Mouse (Mus musculus) heart, embryonic 13.5 days (tissue): ENCODE results near the gene Lnx2. TPM values are rescaled to one million over a fixed set of nuclear protein-coding genes. Genes with fewer than 3 reads are reported as not detected.

Source experiments
- ATAC-seq: fragments of 200-750 bp; cut with Nextera tagmentation; 2 replicates; pipeline ENCODE4 v1.8.0; 2017; ENCODE audit warnings: moderate TSS enrichment; ENCODE audit not compliant: insufficient number of reproducible peaks, low FRiP score, low TSS enrichment; ENCODE audit errors: extremely low read depth
- H3K27ac ChIP-seq: fragments of 300-500 bp; sonication (generic); replicated peaks from 2 replicates; pipeline ENCODE4 v1.5.1; 2015; ENCODE audit warnings: moderate library complexity, mild to moderate bottlenecking, inconsistent platforms
- H3K27me3 ChIP-seq: fragments of 300-500 bp; sonication (generic); replicated peaks from 2 replicates; pipeline ENCODE4 v1.6.1; 2015; ENCODE audit warnings: mild to moderate bottlenecking, inconsistent platforms
- H3K36me3 ChIP-seq: fragments of 300-500 bp; sonication (generic); 2 replicates; pipeline ENCODE4 v1.6.1; 2015; ENCODE audit warnings: mild to moderate bottlenecking, inconsistent platforms
- H3K4me1 ChIP-seq: fragments of 300-500 bp; sonication (generic); 2 replicates; pipeline ENCODE4 v1.6.1; 2015; ENCODE audit warnings: inconsistent platforms
- H3K4me2 ChIP-seq: fragments of 300-500 bp; sonication (generic); 2 replicates; pipeline ENCODE4 v1.6.1; 2015; ENCODE audit warnings: inconsistent platforms, mild to moderate bottlenecking, moderate library complexity
- H3K4me3 ChIP-seq: fragments of 300-500 bp; sonication (generic); 2 replicates; pipeline ENCODE4 v1.5.1; 2015; ENCODE audit warnings: moderate library complexity, mild to moderate bottlenecking, inconsistent platforms
- H3K9ac ChIP-seq: fragments of 300-500 bp; sonication (generic); 2 replicates; pipeline ENCODE4 v1.6.1; 2015; ENCODE audit warnings: inconsistent platforms, mild to moderate bottlenecking, moderate library complexity
- H3K9me3 ChIP-seq: fragments of 300-500 bp; sonication (generic); 2 replicates; pipeline ENCODE4 v1.6.1; 2016; ENCODE audit warnings: inconsistent platforms
- WGBS: fragments of 180-500 bp; shearing (Covaris S2); methylation state at CpG from one replicate; pipeline ENCODE4 v1.1.7; 2015; ENCODE audit warnings: mixed read lengths; 5-methylcytosine and 5-hydroxymethylcytosine counted together
- polyA plus RNA-seq: library from polyadenylated mRNA; unstranded; fragments of >200 nt; fragmentation: Nextera tagmentation; extraction: Ambion mirVana; gene quantifications from 2 replicates; pipeline ENCODE4 v1.2.1, GENCODE M21; 2015

Lnx2 gene
- polyA plus RNA-seq, 1 experiment from 2014 or later, result 10.3 TPM

- peaks cover 29% of the 10 kb centered on the region for H3K4me1 ChIP-seq
- H3K4me2 ChIP-seq, result no peak overlapping the region
- no peak overlapping the region for H3K9ac ChIP-seq
- WGBS, result 87% methylated on average over 13 of the region's 13 CpGs
- H3K4me3 ChIP-seq, result no peak overlapping the region
- no peak overlapping the region for H3K27ac ChIP-seq
- no peaks in the 10 kb centered on the region for H3K27me3 ChIP-seq
- H3K36me3 ChIP-seq, result peaks cover 60% of the 10 kb centered on the region
- no peak for ATAC-seq
- no peaks in the 10 kb centered on the region for H3K9me3 ChIP-seq
Observed at GRCm38 (mm10) chr5:147033155-147033554, 43.2 kb downstream of the Lnx2 start.

GRCm38 (mm10) chr5:147031281-147031680, 45.1 kb downstream of the Lnx2 start:
- Histone ChIP-seq H3K4me2 (no peak overlapping the region), H3K4me1 (peaks cover 10% of the 10 kb centered on the region), H3K27me3 (no peaks in the 10 kb centered on the region), H3K27ac (no peak overlapping the region), H3K36me3 (peaks cover 79% of the 10 kb centered on the region), H3K9ac (no peak overlapping the region), H3K9me3 (no peaks in the 10 kb centered on the region), H3K4me3 (no peak overlapping the region)
- 89% methylated on average over 14 of the region's 14 CpGs for WGBS
- ATAC-seq, result no peak

GRCm38 (mm10) chr5:147024331-147025034, 51.9 kb downstream of the Lnx2 start:
- no peak overlapping the region for H3K4me3 ChIP-seq
- no peaks in the 10 kb centered on the region for H3K9me3 ChIP-seq
- H3K36me3 ChIP-seq, result peaks cover 92% of the 10 kb centered on the region
- H3K4me2 ChIP-seq, result no peak overlapping the region
- no peaks in the 10 kb centered on the region for H3K4me1 ChIP-seq
- 72% methylated on average over 24 of the region's 24 CpGs for WGBS
- H3K27me3 ChIP-seq, result no peaks in the 10 kb centered on the region
- ATAC-seq, result no peak
- H3K27ac ChIP-seq, result no peak overlapping the region
- no peak overlapping the region for H3K9ac ChIP-seq

- Histone ChIP-seq H3K4me2 (no peak overlapping the region), H3K4me1 (no peaks in the 10 kb centered on the region), H3K9me3 (no peaks in the 10 kb centered on the region), H3K27me3 (no peaks in the 10 kb centered on the region), H3K4me3 (no peak overlapping the region), H3K9ac (no peak overlapping the region), H3K27ac (no peak overlapping the region), H3K36me3 (peaks cover 92% of the 10 kb centered on the region)
- WGBS, result 85% methylated on average over 18 of the region's 18 CpGs
- ATAC-seq, result no peak
Observed at GRCm38 (mm10) chr5:147023245-147023970, 53.0 kb downstream of the Lnx2 start.

GRCm38 (mm10) chr5:147021546-147022265, 54.7 kb downstream of the Lnx2 start:
- Histone ChIP-seq H3K4me2 (no peak overlapping the region), H3K36me3 (peaks cover 92% of the 10 kb centered on the region), H3K9me3 (no peaks in the 10 kb centered on the region), H3K4me1 (no peaks in the 10 kb centered on the region), H3K4me3 (no peak overlapping the region), H3K9ac (no peak overlapping the region), H3K27me3 (no peaks in the 10 kb centered on the region), H3K27ac (no peak overlapping the region)
- ATAC-seq, result no peak
- WGBS, result 67% methylated on average over 5 of the region's 5 CpGs

- no peak for ATAC-seq
- no peak overlapping the region for H3K9ac ChIP-seq
- H3K4me1 ChIP-seq, result no peaks in the 10 kb centered on the region
- H3K36me3 ChIP-seq, result peaks cover 91% of the 10 kb centered on the region
- H3K27me3 ChIP-seq, result no peaks in the 10 kb centered on the region
- WGBS, result 84% methylated on average over 11 of the region's 11 CpGs
- no peaks in the 10 kb centered on the region for H3K9me3 ChIP-seq
- H3K4me2 ChIP-seq, result no peak overlapping the region
- H3K4me3 ChIP-seq, result no peak overlapping the region
- no peak overlapping the region for H3K27ac ChIP-seq
Observed at GRCm38 (mm10) chr5:147020579-147020978, 55.8 kb downstream of the Lnx2 start.

- Histone ChIP-seq H3K4me1 (no peaks in the 10 kb centered on the region), H3K4me3 (no peak overlapping the region), H3K27me3 (no peaks in the 10 kb centered on the region), H3K27ac (no peak overlapping the region), H3K9ac (no peak overlapping the region), H3K4me2 (no peak overlapping the region), H3K36me3 (peaks cover 77% of the 10 kb centered on the region), H3K9me3 (no peaks in the 10 kb centered on the region)
- 82% methylated on average over 11 of the region's 11 CpGs for WGBS
- ATAC-seq, result no peak
Observed at GRCm38 (mm10) chr5:147018761-147019160, 57.6 kb downstream of the Lnx2 start.

- H3K4me2 ChIP-seq, result no peak overlapping the region
- H3K4me1 ChIP-seq, result no peaks in the 10 kb centered on the region
- no peak overlapping the region for H3K4me3 ChIP-seq
- H3K9ac ChIP-seq, result no peak overlapping the region
- H3K27ac ChIP-seq, result no peak overlapping the region
- ATAC-seq, result no peak
- no peaks in the 10 kb centered on the region for H3K27me3 ChIP-seq
- no peaks in the 10 kb centered on the region for H3K9me3 ChIP-seq
- H3K36me3 ChIP-seq, result peaks cover 64% of the 10 kb centered on the region
- 80% methylated on average over 11 of the region's 11 CpGs for WGBS
Observed at GRCm38 (mm10) chr5:147017526-147017925, 58.9 kb downstream of the Lnx2 start.

GRCm38 (mm10) chr5:147016622-147017021, 59.8 kb downstream of the Lnx2 start:
- Histone ChIP-seq H3K36me3 (peaks cover 60% of the 10 kb centered on the region), H3K4me3 (no peak overlapping the region), H3K9me3 (no peaks in the 10 kb centered on the region), H3K27ac (no peak overlapping the region), H3K4me1 (no peaks in the 10 kb centered on the region), H3K9ac (no peak overlapping the region), H3K4me2 (no peak overlapping the region), H3K27me3 (no peaks in the 10 kb centered on the region)
- 90% methylated on average over 12 of the region's 12 CpGs for WGBS
- no peak for ATAC-seq

- 85% methylated on average over 7 of the region's 7 CpGs for WGBS
- H3K9ac ChIP-seq, result no peak overlapping the region
- H3K4me3 ChIP-seq, result no peak overlapping the region
- H3K36me3 ChIP-seq, result peaks cover 48% of the 10 kb centered on the region
- no peak overlapping the region for H3K27ac ChIP-seq
- no peak overlapping the region for H3K4me2 ChIP-seq
- no peak for ATAC-seq
- no peaks in the 10 kb centered on the region for H3K4me1 ChIP-seq
- H3K9me3 ChIP-seq, result no peaks in the 10 kb centered on the region
- no peaks in the 10 kb centered on the region; the same call in 1 of the 2 replicates for H3K27me3 ChIP-seq
Observed at GRCm38 (mm10) chr5:147015191-147015590, 61.2 kb downstream of the Lnx2 start.

- no peaks in the 10 kb centered on the region for H3K9me3 ChIP-seq
- H3K4me2 ChIP-seq, result no peak overlapping the region
- WGBS, result 32% methylated on average over 6 of the region's 6 CpGs
- no peak overlapping the region for H3K9ac ChIP-seq
- no peak overlapping the region for H3K27ac ChIP-seq
- no peak overlapping the region for H3K4me3 ChIP-seq
- no peak for ATAC-seq
- H3K27me3 ChIP-seq, result no peaks in the 10 kb centered on the region; the same call in 1 of the 2 replicates
- H3K36me3 ChIP-seq, result peaks cover 35% of the 10 kb centered on the region
- H3K4me1 ChIP-seq, result no peaks in the 10 kb centered on the region
Observed at GRCm38 (mm10) chr5:147013845-147014244, 62.5 kb downstream of the Lnx2 start.
